Mouse (Mus musculus): ENCODE measurements around the gene Ap2m1.
A peak's percentile ranks its signal among the peaks of the same experiment; 100 is the strongest.
"Not testable (repeated sequence)": the region's sequence is repeated elsewhere in the genome, so short reads cannot be mapped to it uniquely, and the experiment has no call there.

The Ap2m1 gene

DNA sequence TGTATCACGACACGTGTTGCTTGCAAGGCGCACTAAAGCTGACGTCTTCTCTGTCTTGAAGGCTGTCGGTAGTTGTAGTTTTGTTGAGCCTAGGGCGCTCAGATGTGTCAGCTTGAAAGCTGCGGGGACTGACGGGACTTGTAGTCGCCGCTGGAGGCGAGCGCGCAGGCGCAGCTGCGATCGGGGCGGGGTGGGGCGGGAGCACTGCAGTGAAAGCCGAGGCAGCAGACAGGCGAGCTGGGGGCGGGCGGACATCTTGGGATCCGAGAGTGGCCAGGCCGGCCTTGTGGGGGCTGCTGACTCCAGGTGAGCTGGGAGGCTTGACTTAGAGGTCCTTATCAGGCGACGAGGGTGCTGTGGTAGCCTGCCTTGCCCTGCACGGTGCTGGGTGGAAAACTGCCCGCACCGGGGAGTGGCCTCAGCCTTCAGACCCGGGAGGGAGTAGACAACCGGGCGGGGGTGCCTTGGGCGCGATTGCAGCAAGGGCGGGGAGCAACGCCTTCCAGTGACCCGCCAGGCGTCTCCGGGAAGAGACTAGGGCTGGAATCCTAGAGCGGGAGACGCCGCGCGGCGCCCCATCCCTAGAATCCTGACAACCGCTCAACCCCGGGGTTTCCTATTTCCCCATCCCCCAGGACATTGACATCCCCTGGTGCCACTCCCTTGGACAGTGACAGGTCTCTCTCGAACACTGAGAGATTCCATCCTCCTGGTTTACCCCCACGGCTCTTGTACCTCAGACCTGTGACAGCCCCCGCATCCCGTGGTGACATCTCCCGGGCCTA is at the start of gene Ap2m1:
Gene Ap2m1 (plus strand): TSS at position 183 of the 785 bp plus-strand sequence.
- DNase-seq: peak; percentile 90

DNA sequence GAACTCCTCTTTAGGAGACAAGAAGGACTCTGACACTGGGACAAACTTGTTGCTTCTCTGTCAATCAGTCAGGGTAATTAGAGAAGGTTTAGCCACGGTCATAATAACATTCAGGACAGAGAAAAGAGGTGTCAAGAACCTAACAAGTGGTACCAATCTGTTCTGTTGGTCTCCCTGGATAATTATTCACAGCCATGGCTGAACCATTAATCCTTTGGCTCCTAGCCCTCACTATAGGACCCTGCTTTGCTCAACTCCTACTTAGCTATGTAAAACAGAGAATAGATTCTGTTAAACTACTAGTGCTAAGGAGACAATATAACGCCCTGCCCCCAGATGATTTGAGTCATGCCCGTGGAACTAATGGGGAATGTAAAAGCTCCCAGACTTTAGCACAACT is 49.2 kb upstream of the Ap2m1 start:
- DNase-seq: no peak

- DNase-seq: no peak
Measured at GRCm38 (mm10) chr16:20488151-20488550, 47.1 kb upstream of the Ap2m1 start.

- not testable (repeated sequence) for DNase-seq
Measured at GRCm38 (mm10) chr16:20488751-20489150, 46.5 kb upstream of the Ap2m1 start.

GRCm38 (mm10) chr16:20489233-20489632 is 46.0 kb upstream of the Ap2m1 start:
- no peak for DNase-seq

- DNase-seq: no peak
Measured at GRCm38 (mm10) chr16:20490581-20490980, 44.7 kb upstream of the Ap2m1 start.

GRCm38 (mm10) chr16:20491301-20491700 is 44.0 kb upstream of the Ap2m1 start:
- no peak for DNase-seq

DNA sequence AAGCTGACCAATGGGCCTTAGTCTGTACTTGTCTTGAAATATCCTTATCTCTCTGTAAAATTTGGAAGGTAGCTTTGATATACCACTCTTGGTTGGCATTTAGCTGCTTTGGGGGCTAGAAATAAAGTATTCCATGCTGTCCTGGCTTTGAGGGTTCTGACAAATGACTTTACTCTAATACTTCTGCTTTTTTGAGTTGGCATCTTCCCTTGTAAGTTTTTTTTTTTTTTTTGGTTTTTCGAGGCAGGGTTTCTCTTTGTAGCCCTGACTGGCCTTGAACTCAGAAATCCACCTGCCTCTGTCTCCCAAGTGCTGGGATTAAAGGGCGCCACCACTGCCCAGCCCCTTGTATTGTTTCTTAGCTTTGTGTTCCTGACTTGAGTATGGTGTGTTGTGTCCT is 41.8 kb upstream of the Ap2m1 start:
- DNase-seq: no peak

DNA sequence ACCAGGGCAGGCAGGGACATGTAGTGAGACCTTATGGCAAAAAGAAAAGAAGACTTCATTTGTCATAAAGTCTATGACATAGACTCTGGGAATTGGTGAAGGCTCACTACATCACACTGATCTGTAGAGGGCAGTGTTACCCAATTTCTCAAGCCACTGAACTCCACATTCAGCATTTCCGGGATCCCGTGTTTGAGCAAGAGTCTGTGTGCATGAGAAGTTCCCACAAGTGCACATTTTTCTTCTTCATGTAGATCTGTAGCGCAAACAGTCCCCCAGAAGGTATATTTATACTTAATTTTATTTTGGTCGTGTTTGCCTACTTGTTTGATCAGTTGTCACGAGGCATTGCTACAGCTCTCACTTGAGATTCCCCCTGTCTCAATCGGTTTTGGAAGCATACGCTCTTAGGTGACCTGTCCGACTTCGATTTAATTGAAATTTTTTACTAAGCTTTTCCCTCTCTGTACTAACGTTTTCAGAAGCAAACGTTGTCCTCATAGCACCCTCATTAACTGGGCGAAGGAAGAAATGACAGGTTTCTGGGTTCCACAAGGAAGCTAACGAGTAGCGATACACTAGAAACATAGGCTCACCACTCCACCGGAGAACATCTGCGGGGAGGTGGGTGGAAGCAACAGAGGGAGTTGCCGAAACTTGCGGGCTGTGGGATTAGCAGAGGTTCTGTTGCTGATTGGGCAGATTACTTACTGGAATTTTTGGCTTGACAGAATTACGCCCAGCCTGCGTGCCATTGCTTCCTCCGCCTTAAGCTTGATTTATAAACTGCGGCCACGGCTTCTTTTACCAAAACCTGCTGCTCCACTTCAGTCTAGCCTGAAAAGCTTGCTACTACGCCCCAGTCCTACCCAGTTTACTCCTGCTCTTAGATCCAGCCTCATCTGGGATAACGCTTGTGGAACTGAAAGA is 38.3 kb upstream of the Ap2m1 start:
- peak; percentile 55 for DNase-seq

DNA sequence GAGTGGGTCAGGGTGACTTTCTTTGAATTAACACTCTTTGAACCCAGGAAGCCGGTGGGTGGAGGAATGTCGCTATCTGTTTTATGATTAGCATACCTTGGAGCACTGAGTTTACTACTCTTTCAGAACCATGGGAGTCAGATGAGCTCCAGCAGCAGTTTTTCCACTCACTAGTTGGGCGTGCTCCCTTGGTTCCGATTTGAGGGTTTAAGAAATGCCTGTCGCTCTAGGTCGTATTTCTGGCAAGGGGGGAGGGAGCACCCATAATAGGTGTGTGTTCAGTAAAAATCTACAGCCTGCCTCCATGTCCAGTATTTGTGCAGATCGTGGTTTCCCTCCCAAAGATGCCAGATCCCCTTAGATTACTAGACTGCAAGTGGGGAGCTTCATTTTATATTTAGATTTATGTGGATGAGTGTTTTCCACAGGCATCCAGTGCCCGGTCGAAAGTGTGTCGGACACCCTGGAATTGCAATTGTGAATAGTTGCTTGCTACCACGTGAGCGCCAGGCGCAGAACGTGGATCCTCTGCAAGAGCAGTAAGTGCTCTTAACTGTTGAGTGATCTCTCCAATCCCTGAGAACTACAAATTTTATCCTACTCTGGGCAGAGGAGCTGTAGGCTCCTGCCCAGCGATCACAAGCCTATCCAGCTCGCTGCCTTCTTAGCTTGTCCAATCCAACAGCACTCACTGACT is 37.1 kb upstream of the Ap2m1 start:
- DNase-seq: no peak

DNA sequence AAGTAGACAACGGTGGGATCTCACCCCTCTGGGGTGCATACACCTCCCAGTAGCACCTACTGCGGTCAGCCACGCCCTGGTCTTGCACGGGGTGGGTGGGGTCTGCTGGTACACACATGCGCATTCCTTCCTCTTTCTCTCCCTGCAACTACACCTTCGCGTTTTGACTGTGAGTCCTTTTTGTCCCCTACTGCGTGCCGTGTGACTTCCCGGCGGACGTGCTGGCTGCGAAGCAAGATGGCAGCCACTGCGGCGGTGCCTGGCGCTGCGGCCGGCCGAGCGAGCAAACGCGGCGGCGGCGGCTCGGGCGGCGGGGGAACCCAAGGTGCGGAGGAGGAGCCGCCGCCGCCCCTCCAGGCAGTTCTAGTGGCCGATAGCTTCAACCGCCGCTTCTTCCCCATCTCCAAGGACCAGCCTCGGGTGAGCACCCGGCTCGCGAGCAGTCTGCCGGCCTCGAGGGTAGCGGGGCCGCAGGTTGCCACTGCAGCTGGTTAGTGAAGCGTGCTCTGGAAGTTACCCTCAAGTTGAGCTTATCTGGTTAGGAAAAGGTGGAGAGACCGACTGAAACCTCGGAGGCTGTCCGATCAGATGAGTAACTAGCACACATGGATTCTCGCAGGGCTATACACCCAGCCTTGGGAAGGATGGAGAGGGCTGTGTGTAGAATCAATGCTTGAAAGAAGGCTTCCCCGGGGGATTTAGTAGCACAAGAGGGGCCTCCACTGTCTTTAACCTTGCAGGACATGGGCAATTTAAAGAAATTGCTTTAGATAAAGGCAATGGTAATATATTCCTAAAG is 36.4 kb upstream of the Ap2m1 start, which contains the start of gene Eif2b5:
Gene Eif2b5 (plus strand): TSS at position 141 of the 799 bp plus-strand sequence.
- DNase-seq: peak; percentile 93

DNA sequence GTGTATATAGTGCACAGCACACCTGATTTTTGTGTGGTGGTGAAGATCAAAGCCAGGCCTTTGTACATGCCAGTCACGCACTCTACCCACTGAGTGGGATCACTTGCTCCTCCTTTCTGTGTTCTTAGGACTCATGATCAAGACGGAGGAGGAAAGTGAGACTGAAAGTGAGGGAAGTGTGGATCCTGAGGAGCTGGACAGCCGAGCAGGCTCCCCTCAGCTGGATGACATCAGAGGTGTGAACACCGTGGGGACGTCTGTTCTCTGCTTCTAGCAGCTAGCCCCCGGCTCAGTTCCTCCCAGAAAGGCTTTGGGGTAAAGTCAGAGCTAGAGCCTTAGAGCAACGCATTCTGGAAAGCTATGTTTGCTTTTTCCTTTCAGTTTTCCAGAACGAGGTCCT is 29.3 kb upstream of the Ap2m1 start:
- DNase-seq: no peak

GRCm38 (mm10) chr16:20509349-20509748 is 25.9 kb upstream of the Ap2m1 start:
- DNase-seq: peak; percentile 50

DNA sequence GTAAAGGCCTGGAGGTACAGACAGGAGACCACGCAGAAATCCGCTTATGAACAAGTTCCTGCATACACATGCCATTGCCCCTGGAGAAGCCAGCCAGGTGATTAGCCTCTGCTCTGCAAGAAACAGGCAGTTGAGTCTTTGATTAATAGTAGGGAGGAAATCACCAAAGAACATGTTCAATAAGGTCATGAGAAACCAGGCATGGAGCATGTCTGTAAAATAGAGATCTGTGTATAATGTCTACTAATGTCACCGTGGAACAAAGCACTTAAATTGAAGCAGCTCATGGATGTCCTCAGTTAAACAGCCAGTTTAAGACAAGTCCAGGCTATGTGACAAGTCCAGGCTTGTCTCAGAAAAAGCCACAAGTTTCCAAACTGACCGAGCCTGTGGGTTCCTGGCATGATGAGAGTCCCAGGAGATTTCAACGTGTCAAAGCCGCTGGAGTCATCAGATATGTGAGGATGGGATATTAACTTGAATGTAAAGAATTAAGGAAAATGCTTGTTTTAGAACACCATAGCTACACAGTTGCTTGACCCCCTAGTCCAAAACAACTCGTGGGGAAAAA is 23.9 kb upstream of the Ap2m1 start:
- DNase-seq: no peak

DNA sequence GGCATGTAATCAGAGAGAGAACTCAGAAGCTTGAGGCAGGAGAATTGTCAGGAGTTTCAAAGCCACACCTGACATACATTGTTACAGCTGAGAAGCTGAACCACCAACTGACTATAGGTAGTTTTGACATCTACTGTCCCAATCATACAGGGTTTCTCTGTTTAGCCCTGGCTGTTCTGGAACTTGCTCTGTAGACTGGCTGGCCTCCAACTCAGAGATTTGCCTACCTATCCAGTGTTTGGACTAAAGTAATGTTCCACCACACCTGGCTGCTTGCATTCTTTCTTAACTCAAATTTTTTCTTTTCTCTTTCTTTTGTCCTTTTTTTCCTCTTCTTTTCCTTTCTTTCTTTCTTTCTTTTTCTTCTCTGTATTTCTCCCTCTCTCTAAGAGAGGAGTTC is 19.2 kb upstream of the Ap2m1 start:
- DNase-seq: no peak

DNA sequence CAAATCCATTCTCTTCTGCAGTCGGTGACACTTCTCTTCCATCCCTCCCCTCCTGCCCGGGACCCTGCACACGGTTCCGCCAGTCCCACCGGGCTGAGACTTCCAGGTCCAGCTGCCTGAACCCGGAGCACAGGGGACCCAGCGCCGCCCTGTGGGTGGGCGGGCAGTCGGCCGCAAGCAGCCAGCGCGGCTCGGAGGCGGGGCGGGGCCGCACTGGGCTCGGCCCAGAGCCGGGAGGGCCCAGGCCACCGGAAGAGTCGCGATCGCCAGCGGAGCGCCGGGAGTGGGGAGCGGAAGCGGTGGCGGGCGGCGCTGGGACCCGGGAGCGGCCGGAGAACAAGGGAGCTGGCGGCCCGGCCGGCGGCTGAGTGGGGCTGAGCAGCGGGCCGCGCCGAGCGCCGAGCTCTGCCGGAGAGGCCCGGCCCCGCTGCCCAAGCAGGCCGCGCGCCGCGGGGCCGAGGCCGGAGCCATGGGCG is 18.5 kb upstream of the Ap2m1 start, which contains the start of gene Dvl3:
Gene Dvl3 (plus strand): TSS at position 257 of the 476 bp plus-strand sequence.
- peak; percentile 84 for DNase-seq

- DNase-seq: no peak
Measured at GRCm38 (mm10) chr16:20517216-20517615, 18.1 kb upstream of the Ap2m1 start.

- DNase-seq: no peak
Measured at GRCm38 (mm10) chr16:20517701-20518374, 17.4 kb upstream of the Ap2m1 start.

- DNase-seq: no peak
Measured at GRCm38 (mm10) chr16:20523886-20524285, 11.4 kb upstream of the Ap2m1 start.

- DNase-seq: no peak
Measured at GRCm38 (mm10) chr16:20528779-20529178, 6.5 kb upstream of the Ap2m1 start.

DNA sequence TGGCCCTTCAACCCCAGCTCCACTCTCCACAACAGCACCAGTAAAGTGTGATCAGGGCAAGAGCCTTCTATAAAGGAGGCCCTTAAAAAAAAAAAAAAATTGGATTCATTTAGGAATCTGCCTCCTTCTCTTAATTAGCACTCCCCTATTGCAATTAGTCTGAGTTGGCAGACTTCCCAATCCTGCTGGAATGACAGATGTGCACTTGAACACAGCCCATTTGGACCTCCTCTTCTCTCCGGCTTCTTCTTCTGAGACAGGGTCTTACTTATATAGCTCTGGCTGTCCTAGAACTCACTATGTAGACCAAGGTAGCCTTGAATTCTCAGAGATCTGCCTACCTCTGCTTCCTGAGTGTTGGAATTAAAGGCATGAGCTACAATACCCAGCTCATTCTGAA is 5.9 kb upstream of the Ap2m1 start:
- no peak for DNase-seq
